Mouse (Mus musculus): ENCODE measurements at regions not wholly inside any gene's neighbourhood (a gene's known extent, or its start where the extent isn't known, plus 50 kb on each side); places are given as distances from the start of the nearest gene placed in this dataset.

GRCm38 (mm10) chr17:83096451-83096850 is 118.6 kb upstream of the Pkdcc start:
- no peak overlapping the region for H3K27ac ChIP-seq (ENCODE audit: insufficient read depth, low read length)
- H3K4me1 ChIP-seq (ENCODE audit: control insufficient read depth, insufficient read depth, low read length): no peaks in the 10 kb centered on the region
- H3K4me3 ChIP-seq (ENCODE audit: insufficient read depth, low read length): no peak overlapping the region
- TF ChIP-seq CTCF (IDR thresholded peaks at IDR 0.05; ENCODE audit: extremely low read depth, insufficient read depth, low read length) (no peak), POLR2A (IDR thresholded peaks at IDR 0.05; ENCODE audit: extremely low read depth, insufficient read depth, low read length) (no peak)

DNA sequence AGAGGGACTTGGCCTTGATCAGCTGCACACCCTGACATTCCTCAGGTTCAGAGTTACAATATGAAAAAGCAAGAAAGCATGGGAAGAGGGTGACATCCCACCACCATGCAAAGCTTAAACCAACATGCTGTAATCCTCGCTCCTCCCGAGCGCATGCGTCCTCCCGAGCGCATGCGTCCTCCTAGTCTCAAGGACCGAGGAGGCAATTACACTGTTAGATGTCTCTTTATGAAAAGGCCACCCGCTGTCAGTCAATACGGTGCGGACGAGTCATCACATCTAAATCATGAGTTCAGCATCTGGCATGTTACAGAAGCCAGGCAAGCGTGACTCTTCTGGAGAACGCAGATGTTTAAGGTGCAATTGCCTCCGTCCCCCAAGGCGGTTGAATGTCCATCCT is 117.1 kb upstream of the Pkdcc start:
- H3K4me1 ChIP-seq (ENCODE audit: control insufficient read depth, insufficient read depth, low read length): no peaks in the 10 kb centered on the region
- H3K27ac ChIP-seq (ENCODE audit: insufficient read depth, low read length): no peak overlapping the region
- no peak overlapping the region for H3K4me3 ChIP-seq (ENCODE audit: insufficient read depth, low read length)
- TF ChIP-seq CTCF (IDR thresholded peaks at IDR 0.05; ENCODE audit: extremely low read depth, insufficient read depth, low read length): no peak
- TF ChIP-seq POLR2A (IDR thresholded peaks at IDR 0.05; ENCODE audit: extremely low read depth, insufficient read depth, low read length): no peak

DNA sequence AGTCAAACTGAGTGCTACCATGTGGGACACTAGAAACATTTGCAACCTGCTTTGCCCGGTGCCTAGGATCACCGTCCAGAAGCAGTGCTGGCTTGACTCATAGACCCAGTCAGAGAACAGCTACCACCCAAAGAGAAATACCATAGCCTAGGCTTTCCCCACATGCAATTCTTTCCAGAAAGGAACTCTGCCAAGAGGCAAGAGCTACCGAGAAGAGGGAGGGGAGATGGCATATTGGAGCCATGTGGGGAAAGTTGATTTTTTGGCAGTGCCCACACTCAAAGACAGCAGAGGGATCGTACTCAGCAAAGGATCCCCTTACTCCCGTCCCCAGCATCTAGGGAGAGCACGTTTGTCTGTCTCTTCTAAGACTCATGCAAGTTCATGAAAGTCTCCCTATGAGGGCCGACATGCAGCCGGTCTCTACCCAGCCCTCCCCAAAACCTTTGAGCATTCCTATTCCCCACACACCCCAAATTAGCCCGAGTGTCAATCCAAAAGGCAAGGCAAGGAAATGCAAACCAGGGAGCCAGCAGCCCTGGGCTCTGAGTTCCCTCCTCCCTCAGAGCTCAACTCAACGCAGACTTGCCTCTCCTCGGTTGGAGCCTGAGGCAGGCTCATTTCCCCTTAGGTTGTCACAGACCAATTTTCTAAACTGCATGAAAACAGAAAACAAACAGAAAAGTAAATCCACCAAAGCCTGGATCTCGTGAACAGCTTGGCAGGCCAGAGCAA is 116.2 kb upstream of the Pkdcc start:
- Histone ChIP-seq H3K4me1 (ENCODE audit: control insufficient read depth, insufficient read depth, low read length) (no peaks in the 10 kb centered on the region), H3K27ac (ENCODE audit: insufficient read depth, low read length) (no peak overlapping the region), H3K4me3 (ENCODE audit: insufficient read depth, low read length) (no peak overlapping the region)
- TF ChIP-seq POLR2A (IDR thresholded peaks at IDR 0.05; ENCODE audit: extremely low read depth, insufficient read depth, low read length): no peak

DNA sequence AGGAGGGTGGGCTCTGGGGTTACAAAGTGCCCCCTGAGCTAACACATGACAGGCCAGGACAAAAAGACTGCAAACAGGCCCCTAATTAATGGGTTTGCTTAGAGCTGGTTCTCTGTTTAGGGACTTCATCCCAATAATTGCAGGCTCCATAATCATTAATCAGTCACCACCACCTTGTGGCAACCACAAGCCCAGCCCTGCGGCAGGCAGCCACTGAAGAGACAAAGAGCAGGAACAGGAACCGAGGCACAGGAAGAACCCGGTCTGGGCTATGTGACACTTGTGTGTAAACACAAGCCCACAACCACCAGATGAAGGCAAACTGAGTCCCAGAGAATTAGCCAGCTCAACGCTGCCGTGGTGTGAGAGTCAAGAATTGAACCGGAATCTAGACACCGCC is 114.1 kb upstream of the Pkdcc start:
- Histone ChIP-seq H3K27ac (ENCODE audit: insufficient read depth, low read length) (no peak overlapping the region), H3K4me1 (ENCODE audit: control insufficient read depth, insufficient read depth, low read length) (no peaks in the 10 kb centered on the region), H3K4me3 (ENCODE audit: insufficient read depth, low read length) (no peak overlapping the region)
- TF ChIP-seq POLR2A (IDR thresholded peaks at IDR 0.05; ENCODE audit: extremely low read depth, insufficient read depth, low read length): no peak
- TF ChIP-seq CTCF (IDR thresholded peaks at IDR 0.05; ENCODE audit: extremely low read depth, insufficient read depth, low read length): no peak

DNA sequence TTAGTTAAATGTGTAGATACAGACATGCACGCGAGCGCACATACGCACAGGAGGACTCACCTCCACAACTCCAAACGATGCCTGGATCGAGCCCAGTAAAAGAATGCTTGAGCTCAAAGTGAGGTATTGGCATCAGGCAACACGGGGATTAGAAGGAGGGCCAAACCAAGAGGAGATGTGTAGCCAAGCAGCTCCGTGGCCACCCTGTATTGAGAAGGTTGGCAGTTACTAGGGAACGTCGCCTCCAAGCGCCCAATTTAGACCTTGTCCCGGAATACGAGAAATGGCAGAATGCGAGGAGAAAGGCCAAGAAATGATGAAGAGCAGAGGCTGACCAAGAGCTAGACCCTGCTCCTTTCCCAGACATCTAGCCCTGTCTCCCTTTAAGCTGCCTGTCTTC is 113.3 kb upstream of the Pkdcc start:
- H3K27ac ChIP-seq (ENCODE audit: insufficient read depth, low read length): no peak overlapping the region
- H3K4me3 ChIP-seq (ENCODE audit: insufficient read depth, low read length): no peak overlapping the region
- TF ChIP-seq POLR2A (IDR thresholded peaks at IDR 0.05; ENCODE audit: extremely low read depth, insufficient read depth, low read length) (no peak), CTCF (IDR thresholded peaks at IDR 0.05; ENCODE audit: extremely low read depth, insufficient read depth, low read length) (no peak)
- H3K4me1 ChIP-seq (ENCODE audit: control insufficient read depth, insufficient read depth, low read length): no peaks in the 10 kb centered on the region

DNA sequence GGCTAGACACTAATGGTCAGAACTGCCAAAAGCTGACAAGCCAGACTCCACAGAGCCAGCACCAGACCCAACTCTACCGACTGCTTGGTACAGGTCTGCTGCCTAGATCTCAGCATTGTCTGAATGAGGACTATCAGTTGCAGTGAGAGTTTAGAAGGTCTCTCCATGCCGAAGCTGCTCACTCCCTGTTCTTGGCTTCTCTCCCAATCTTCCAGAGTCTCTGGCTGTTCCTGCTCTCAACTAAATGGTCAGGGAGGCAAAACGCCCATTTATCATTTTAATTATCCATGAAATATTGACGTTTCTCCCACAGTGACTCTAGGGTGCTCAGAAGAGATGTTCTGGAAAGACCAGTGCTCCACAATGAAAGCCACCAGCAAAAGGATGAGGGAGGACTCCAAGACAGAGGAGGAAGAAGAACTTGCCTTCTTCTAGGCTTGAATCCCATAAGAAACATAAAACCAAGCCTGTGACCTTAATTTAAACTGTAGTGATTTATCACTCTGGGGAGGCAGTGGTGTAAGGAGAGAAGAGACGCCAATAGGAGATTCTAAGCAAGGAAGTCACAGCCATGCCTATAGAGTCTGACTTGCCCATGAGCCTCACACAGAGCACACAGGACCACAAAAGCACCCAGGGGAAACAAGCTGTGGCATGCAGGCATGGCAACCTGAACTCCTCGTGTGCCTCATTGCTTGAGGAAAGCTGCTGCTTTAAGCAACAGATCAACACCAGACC is 112.2 kb upstream of the Pkdcc start:
- Histone ChIP-seq H3K27ac (ENCODE audit: insufficient read depth, low read length) (no peak overlapping the region), H3K4me1 (ENCODE audit: control insufficient read depth, insufficient read depth, low read length) (no peaks in the 10 kb centered on the region), H3K4me3 (ENCODE audit: insufficient read depth, low read length) (no peak overlapping the region)
- TF ChIP-seq POLR2A (IDR thresholded peaks at IDR 0.05; ENCODE audit: extremely low read depth, insufficient read depth, low read length) (no peak), CTCF (IDR thresholded peaks at IDR 0.05; ENCODE audit: extremely low read depth, insufficient read depth, low read length) (no peak)

- H3K4me3 ChIP-seq (ENCODE audit: insufficient read depth, low read length): no peak overlapping the region
- H3K27ac ChIP-seq (ENCODE audit: insufficient read depth, low read length): no peak overlapping the region
- no peak for TF ChIP-seq CTCF (IDR thresholded peaks at IDR 0.05; ENCODE audit: extremely low read depth, insufficient read depth, low read length)
- TF ChIP-seq POLR2A (IDR thresholded peaks at IDR 0.05; ENCODE audit: extremely low read depth, insufficient read depth, low read length): no peak
- H3K4me1 ChIP-seq (ENCODE audit: control insufficient read depth, insufficient read depth, low read length): no peaks in the 10 kb centered on the region
Observed at GRCm38 (mm10) chr17:83108151-83108550, 106.9 kb upstream of the Pkdcc start.

- H3K27ac ChIP-seq (ENCODE audit: insufficient read depth, low read length): no peak overlapping the region
- H3K4me3 ChIP-seq (ENCODE audit: insufficient read depth, low read length): no peak overlapping the region
- no peaks in the 10 kb centered on the region for H3K4me1 ChIP-seq (ENCODE audit: control insufficient read depth, insufficient read depth, low read length)
- no peak for TF ChIP-seq CTCF (IDR thresholded peaks at IDR 0.05; ENCODE audit: extremely low read depth, insufficient read depth, low read length)
- no peak for TF ChIP-seq POLR2A (IDR thresholded peaks at IDR 0.05; ENCODE audit: extremely low read depth, insufficient read depth, low read length)
Observed at GRCm38 (mm10) chr17:83109792-83110440, 105.2 kb upstream of the Pkdcc start.

DNA sequence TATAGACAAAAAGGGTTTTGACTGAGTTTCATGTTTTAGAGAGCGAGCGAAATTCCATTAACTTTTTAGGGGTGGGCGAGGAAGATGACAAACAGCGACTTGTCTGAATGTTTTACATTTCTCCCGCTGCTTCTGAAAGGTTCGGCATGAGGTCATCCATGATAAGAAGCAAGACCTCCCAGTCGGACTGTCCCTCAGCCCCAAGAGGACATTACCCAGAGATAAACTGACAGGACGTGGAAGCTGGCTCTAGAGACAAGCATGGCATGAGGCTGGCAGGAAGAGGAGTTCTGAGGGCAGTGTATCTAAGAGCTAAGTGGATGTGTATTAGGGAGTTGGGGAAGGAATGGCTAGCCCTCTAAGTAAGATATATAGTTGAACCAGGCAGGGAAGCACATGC is 104.5 kb upstream of the Pkdcc start:
- H3K4me3 ChIP-seq (ENCODE audit: insufficient read depth, low read length): no peak overlapping the region
- TF ChIP-seq CTCF (IDR thresholded peaks at IDR 0.05; ENCODE audit: extremely low read depth, insufficient read depth, low read length) (no peak), POLR2A (IDR thresholded peaks at IDR 0.05; ENCODE audit: extremely low read depth, insufficient read depth, low read length) (no peak)
- no peaks in the 10 kb centered on the region for H3K4me1 ChIP-seq (ENCODE audit: control insufficient read depth, insufficient read depth, low read length)
- H3K27ac ChIP-seq (ENCODE audit: insufficient read depth, low read length): no peak overlapping the region

DNA sequence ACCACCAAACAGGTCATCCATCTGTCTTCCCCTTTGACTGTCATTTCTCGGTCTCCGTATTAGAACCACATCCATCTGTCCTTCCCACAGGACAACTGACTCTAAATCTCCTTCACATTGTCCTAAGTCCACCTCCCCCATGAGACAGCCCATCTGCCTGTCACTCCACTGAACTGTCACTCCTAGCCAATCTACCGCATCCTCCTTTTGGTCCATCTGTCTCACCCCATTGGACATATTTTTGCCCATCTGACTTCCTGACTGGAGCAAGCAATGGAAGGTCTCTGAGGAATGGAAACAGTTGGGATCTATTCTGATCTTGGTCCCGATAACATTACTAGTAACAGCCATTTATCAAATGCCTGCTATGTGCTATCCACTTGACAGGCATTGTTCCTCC is 99.9 kb upstream of the Pkdcc start:
- TF ChIP-seq CTCF (IDR thresholded peaks at IDR 0.05; ENCODE audit: extremely low read depth, insufficient read depth, low read length) (no peak), POLR2A (IDR thresholded peaks at IDR 0.05; ENCODE audit: extremely low read depth, insufficient read depth, low read length) (no peak)
- Histone ChIP-seq H3K27ac (ENCODE audit: insufficient read depth, low read length) (no peak overlapping the region), H3K4me3 (ENCODE audit: insufficient read depth, low read length) (no peak overlapping the region), H3K4me1 (ENCODE audit: control insufficient read depth, insufficient read depth, low read length) (no peaks in the 10 kb centered on the region)

All from cortical plate, adult 2 months (tissue).